Mouse (Mus musculus) thymus, adult 2 months (tissue): ENCODE measurements around the gene Ackr1. TPM values are rescaled to one million over a fixed set of nuclear protein-coding genes. Genes with fewer than 3 reads are reported as not detected.

ENCODE experiments used
- DNase-seq: peaks from one replicate; pipeline ENCODE4 v3.0.0; 2021
- H3K27ac ChIP-seq: fragments of 200-500 bp; 2 replicates; pipeline ENCODE4 v1.5.1; 2012; ENCODE audit warnings: low read length, control low read depth; ENCODE audit not compliant: control insufficient read depth, insufficient read depth
- H3K27me3 ChIP-seq: fragments of 200-500 bp; 2 replicates; pipeline ENCODE4 v1.6.1; 2012; ENCODE audit warnings: mild to moderate bottlenecking, low read length, moderate library complexity, mixed read lengths; ENCODE audit not compliant: control insufficient read depth, insufficient read depth
- H3K36me3 ChIP-seq: fragments of 200-500 bp; 2 replicates; pipeline ENCODE4 v1.6.1; 2012; ENCODE audit warnings: mild to moderate bottlenecking, low read length, moderate library complexity; ENCODE audit not compliant: control insufficient read depth, insufficient read depth
- H3K4me1 ChIP-seq: fragments of 200-500 bp; replicated peaks from 2 replicates; pipeline ENCODE4 v1.6.1; 2012; ENCODE audit warnings: low read length; ENCODE audit not compliant: control insufficient read depth, insufficient read depth
- H3K4me3 ChIP-seq: fragments of 200-500 bp; 2 replicates; pipeline ENCODE4 v1.5.1; 2012; ENCODE audit warnings: mild to moderate bottlenecking, low read length, control low read depth, moderate library complexity; ENCODE audit not compliant: control insufficient read depth, insufficient read depth
- CTCF ChIP-seq: fragments of 200-500 bp; IDR thresholded peaks from 2 replicates; pipeline ENCODE4 v1.5.1; 2012; ENCODE audit warnings: mild to moderate bottlenecking, control low read depth, low read length, moderate library complexity, borderline replicate concordance; ENCODE audit not compliant: control insufficient read depth, poor library complexity, insufficient read depth; ENCODE audit errors: extremely low read depth
- POLR2A ChIP-seq: fragments of 200-500 bp; IDR thresholded peaks from 2 replicates; pipeline ENCODE4 v1.6.1; 2012; ENCODE audit warnings: mild to moderate bottlenecking, low read length, control low read depth, moderate library complexity; ENCODE audit not compliant: control insufficient read depth, poor library complexity, insufficient read depth; ENCODE audit errors: extremely low read depth
- WGBS: fragments of 180-500 bp; shearing (Covaris S2); methylation state at CpG from one replicate; pipeline ENCODE4 v1.1.7; 2018; 5-methylcytosine and 5-hydroxymethylcytosine counted together
- polyA plus RNA-seq: library from polyadenylated mRNA; depleted of rRNA; stranded (reverse); fragments of >200 nt; gene quantifications from 2 replicates; pipeline ENCODE4 v1.2.3, GENCODE M21; 2012

Gene Ackr1
- polyA plus RNA-seq, 1 experiment: 8.7 TPM

- TF ChIP-seq CTCF: no peak
- TF ChIP-seq POLR2A: no peak
- Histone ChIP-seq H3K36me3 (no peaks in the 10 kb centered on the region), H3K4me1 (no peaks in the 10 kb centered on the region), H3K27ac (no peak overlapping the region), H3K4me3 (no peak overlapping the region), H3K27me3 (no peaks in the 10 kb centered on the region)
- 87% methylated on average over 4 of the region's 4 CpGs for WGBS
- DNase-seq: no peak
These were observed 26.2 kb upstream of the Ackr1 start for GRCm38 (mm10) chr1:173359590-173360290.

DNA sequence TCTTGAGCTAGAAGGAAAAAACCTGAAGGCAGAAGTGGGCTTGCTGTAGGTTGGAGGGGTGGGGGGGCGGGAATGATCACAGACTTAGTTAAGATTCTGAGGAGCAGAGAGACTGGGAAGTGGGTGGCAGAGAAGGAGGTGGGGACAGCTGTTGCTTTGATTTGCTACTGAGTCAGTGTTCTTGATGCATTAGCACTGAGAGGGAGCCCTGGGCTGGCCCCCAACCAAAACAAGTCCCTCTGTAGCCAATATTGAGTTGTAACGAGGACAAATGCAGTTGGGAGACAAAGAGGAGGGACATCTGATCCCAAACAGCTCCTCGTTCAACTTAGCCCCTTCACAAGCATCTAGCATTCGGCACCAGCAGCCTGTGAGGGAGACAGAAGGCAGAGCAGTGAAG, 24.2 kb upstream of the Ackr1 start:
- no peak for DNase-seq
- Histone ChIP-seq H3K4me1 (no peaks in the 10 kb centered on the region), H3K27me3 (no peaks in the 10 kb centered on the region), H3K36me3 (no peaks in the 10 kb centered on the region), H3K4me3 (no peak overlapping the region), H3K27ac (no peak overlapping the region)
- 56% methylated on average over 4 of the region's 4 CpGs for WGBS
- no peak for TF ChIP-seq POLR2A
- no peak for TF ChIP-seq CTCF

- DNase-seq: no peak
- no peaks in the 10 kb centered on the region for H3K27me3 ChIP-seq
- H3K4me1 ChIP-seq: no peaks in the 10 kb centered on the region
- no peak overlapping the region for H3K4me3 ChIP-seq
- no peak for TF ChIP-seq CTCF
- TF ChIP-seq POLR2A: no peak
- no peak overlapping the region for H3K27ac ChIP-seq
- WGBS: 92% methylated on average over 2 of the region's 2 CpGs
- no peaks in the 10 kb centered on the region for H3K36me3 ChIP-seq
These were observed 23.1 kb upstream of the Ackr1 start for GRCm38 (mm10) chr1:173356699-173357098.

DNA sequence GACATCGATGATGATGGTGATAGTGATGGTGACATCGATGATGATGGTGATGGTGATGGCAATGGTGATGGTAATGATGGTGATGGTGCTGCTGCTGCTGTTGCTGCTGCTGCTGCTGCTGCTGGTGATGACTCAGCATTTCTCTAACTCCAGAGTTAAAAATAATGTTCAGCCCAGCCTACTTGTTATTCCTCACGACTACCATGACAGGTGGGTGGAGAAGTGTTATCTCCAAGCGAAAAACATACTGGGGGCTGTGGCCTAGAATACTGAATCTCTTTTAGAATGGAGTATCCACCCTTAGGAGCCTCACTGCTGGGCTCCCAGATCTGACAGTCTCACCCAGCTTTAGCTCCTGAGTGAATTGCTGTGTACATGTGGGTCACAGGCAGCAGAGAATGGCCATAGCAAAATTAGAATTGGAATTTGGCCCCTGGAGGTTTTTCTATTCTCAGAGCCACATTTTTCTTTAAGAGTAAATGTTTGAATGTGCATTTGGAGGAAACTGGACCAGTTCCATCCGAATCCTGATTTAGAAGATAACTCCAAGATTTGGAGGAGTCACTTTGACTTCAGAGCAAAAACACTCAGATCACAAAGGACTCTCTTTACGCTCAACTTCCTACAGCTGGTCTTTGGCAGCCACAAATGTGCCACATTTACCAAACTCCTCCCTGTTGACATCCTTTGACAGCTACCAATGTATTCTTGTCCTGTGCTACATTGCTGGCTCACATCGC, 21.7 kb upstream of the Ackr1 start:
- Histone ChIP-seq H3K36me3 (no peaks in the 10 kb centered on the region), H3K4me1 (no peaks in the 10 kb centered on the region), H3K27me3 (no peaks in the 10 kb centered on the region), H3K27ac (no peak overlapping the region), H3K4me3 (no peak overlapping the region)
- no peak for DNase-seq
- no peak for TF ChIP-seq CTCF
- no peak for TF ChIP-seq POLR2A
- 57% methylated on average over 7 of the region's 7 CpGs for WGBS

GRCm38 (mm10) chr1:173350372-173350957, 16.9 kb upstream of the Ackr1 start, which contains the start of gene Aim2:
Gene Aim2, plus strand, starts transcription at chr1:173350879.
- TF ChIP-seq CTCF: no peak
- no peak for TF ChIP-seq POLR2A
- Histone ChIP-seq H3K4me3 (no peak within 1 kb of the TSS), H3K4me1 (no peaks in the 10 kb centered on the region), H3K36me3 (no peaks in the 10 kb centered on the region), H3K27me3 (no peaks in the 10 kb centered on the region), H3K27ac (no peak within 1 kb of the TSS)
- WGBS: 25% methylated on average over 10 of the region's 10 CpGs
- DNase-seq: no peak

GRCm38 (mm10) chr1:173349946-173350345, 16.4 kb upstream of the Ackr1 start:
- Histone ChIP-seq H3K27me3 (no peaks in the 10 kb centered on the region), H3K4me3 (no peak overlapping the region), H3K4me1 (no peaks in the 10 kb centered on the region), H3K36me3 (no peaks in the 10 kb centered on the region), H3K27ac (no peak overlapping the region)
- DNase-seq: peak; percentile 11
- WGBS: 9% methylated on average over 6 of the region's 6 CpGs
- TF ChIP-seq POLR2A (no peak), CTCF (no peak)

DNA sequence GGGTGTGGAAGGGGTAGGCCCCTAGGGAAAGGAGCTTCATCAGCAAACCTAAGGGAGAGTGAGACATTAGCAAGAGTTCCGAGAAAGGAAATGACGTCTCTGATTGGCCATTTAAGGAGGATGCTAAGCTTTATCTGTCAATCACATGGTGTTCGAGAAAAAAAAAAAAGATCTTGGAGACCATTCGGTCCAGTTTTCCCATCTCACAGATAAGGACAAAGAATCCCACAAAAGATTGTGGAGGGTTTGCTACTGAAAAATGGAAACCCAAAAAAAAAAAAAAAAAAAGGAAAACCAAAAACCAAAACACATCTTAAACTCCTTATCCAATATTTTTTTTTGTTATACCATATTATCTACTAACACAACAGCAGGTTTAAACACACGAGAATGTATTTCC, 15.6 kb upstream of the Ackr1 start:
- Histone ChIP-seq H3K4me1 (no peaks in the 10 kb centered on the region), H3K27ac (no peak overlapping the region), H3K36me3 (no peaks in the 10 kb centered on the region), H3K27me3 (no peaks in the 10 kb centered on the region), H3K4me3 (no peak overlapping the region)
- TF ChIP-seq POLR2A (no peak), CTCF (no peak)
- DNase-seq: no peak
- WGBS: 74% methylated on average over 5 of the region's 5 CpGs
